Mouse (Mus musculus) lung, embryonic 14.5 days (tissue): Measurements from ENCODE around the gene Comp. TPM values are rescaled to one million over a fixed set of nuclear protein-coding genes. Genes with fewer than 3 reads are reported as not detected.

Experiments
- ATAC-seq: fragments of 200-750 bp; cut with Nextera tagmentation; 2 replicates; pipeline ENCODE4 v1.8.0; 2017; ENCODE audit warnings: mild to moderate bottlenecking, moderate TSS enrichment, moderate library complexity; ENCODE audit not compliant: insufficient read depth
- DNase-seq: peaks from one replicate; pipeline ENCODE4 v3.0.0-alpha.2; 2015
- H3K27ac ChIP-seq: fragments of 300-500 bp; sonication (generic); 2 replicates; pipeline ENCODE4 v1.5.1; 2014; ENCODE audit warnings: low read depth, mild to moderate bottlenecking, moderate library complexity
- H3K27me3 ChIP-seq: fragments of 300-500 bp; sonication (generic); 2 replicates; pipeline ENCODE4 v1.6.1; 2014; ENCODE audit warnings: low read length, control low read depth; ENCODE audit not compliant: insufficient read depth
- H3K36me3 ChIP-seq: fragments of 300-500 bp; sonication (generic); 2 replicates; pipeline ENCODE4 v1.6.1; 2014; ENCODE audit warnings: control low read depth; ENCODE audit not compliant: insufficient read depth
- H3K4me1 ChIP-seq: fragments of 300-500 bp; sonication (generic); 2 replicates; pipeline ENCODE4 v1.6.1; 2014; ENCODE audit warnings: antibody characterized with exemption, control low read depth; ENCODE audit not compliant: insufficient read depth
- H3K4me2 ChIP-seq: fragments of 300-500 bp; sonication (generic); 2 replicates; pipeline ENCODE4 v1.6.1; 2014; ENCODE audit warnings: mild to moderate bottlenecking
- H3K4me3 ChIP-seq: fragments of 300-500 bp; sonication (generic); 2 replicates; pipeline ENCODE4 v1.5.1; 2014; ENCODE audit warnings: low read depth, low read length
- H3K9ac ChIP-seq: fragments of 300-500 bp; sonication (generic); 2 replicates; pipeline ENCODE4 v1.6.1; 2014
- H3K9me3 ChIP-seq: fragments of 300-500 bp; sonication (generic); 2 replicates; pipeline ENCODE4 v1.6.1; 2016; ENCODE audit warnings: low read depth, low read length, control low read depth
- CTCF ChIP-seq: IDR thresholded peaks from 2 replicates; pipeline ENCODE4 v1.5.1; 2016; ENCODE audit warnings: antibody characterized with exemption, low read depth
- WGBS: fragments of 180-500 bp; shearing (Covaris S2); extraction: QIAGEN DNeasy Blood & Tissue Kit; methylation state at CpG from one replicate; pipeline ENCODE4 v1.1.7; 2014; 5-methylcytosine and 5-hydroxymethylcytosine counted together
- polyA plus RNA-seq: library from polyadenylated mRNA; unstranded; fragments of >200 nt; fragmentation: Nextera tagmentation; extraction: Ambion mirVana; gene quantifications from 2 replicates; pipeline ENCODE4 v1.2.1, GENCODE M21; 2014

Comp gene
- polyA plus RNA-seq, 1 experiment from 2014 or later, result 0.53 TPM

GRCm38 (mm10) chr8:70353194-70353817 lies 20.1 kb upstream of the Comp start, which contains the start of gene Upf1:
Gene Upf1, minus strand, starts transcription at chr8:70353278.
- Histone ChIP-seq H3K4me3 (peak within 1 kb of the TSS; percentile 100), H3K4me2 (peak within 1 kb of the TSS; percentile 100), H3K9ac (peak within 1 kb of the TSS; percentile 97), H3K4me1 (peaks cover 17% of the 10 kb centered on the region), H3K9me3 (no peaks in the 10 kb centered on the region), H3K27me3 (no peaks in the 10 kb centered on the region), H3K36me3 (peaks cover 20% of the 10 kb centered on the region; the same call in 1 of the 2 replicates), H3K27ac (peak within 1 kb of the TSS; percentile 84)
- ATAC-seq, result peak; percentile 87
- TF ChIP-seq CTCF, result no peak
- under 1% methylated on average over 59 of the region's 69 CpGs for WGBS
- DNase-seq, result peak; percentile 100

GRCm38 (mm10) chr8:70354004-70354403 lies 19.4 kb upstream of the Comp start:
- peak overlapping the region; percentile 100 for H3K4me2 ChIP-seq
- H3K27ac ChIP-seq, result peak overlapping the region; percentile 72
- peak; percentile 17 for DNase-seq
- H3K27me3 ChIP-seq, result no peaks in the 10 kb centered on the region
- no peaks in the 10 kb centered on the region for H3K9me3 ChIP-seq
- peak overlapping the region; percentile 100 for H3K4me3 ChIP-seq
- 52% methylated on average over 4 of the region's 4 CpGs for WGBS
- H3K9ac ChIP-seq, result peak overlapping the region; percentile 50; the same call in 1 of the 2 replicates
- peaks cover 13% of the 10 kb centered on the region; the same call in 1 of the 2 replicates for H3K36me3 ChIP-seq
- H3K4me1 ChIP-seq, result peaks cover 17% of the 10 kb centered on the region
- no peak for TF ChIP-seq CTCF
- ATAC-seq, result no peak

GRCm38 (mm10) chr8:70356111-70356510 lies 17.2 kb upstream of the Comp start:
- Histone ChIP-seq H3K4me1 (peaks cover 14% of the 10 kb centered on the region), H3K4me3 (no peak overlapping the region), H3K27ac (no peak overlapping the region), H3K9me3 (no peaks in the 10 kb centered on the region), H3K9ac (no peak overlapping the region), H3K4me2 (no peak overlapping the region), H3K27me3 (no peaks in the 10 kb centered on the region), H3K36me3 (no peaks in the 10 kb centered on the region)
- TF ChIP-seq CTCF, result no peak
- WGBS, result 84% methylated on average over 1 of the region's 1 CpGs
- DNase-seq (no peak), ATAC-seq (no peak)

- no peak overlapping the region for H3K4me2 ChIP-seq
- 17% methylated on average over 3 of the region's 3 CpGs for WGBS
- no peak for TF ChIP-seq CTCF
- H3K4me3 ChIP-seq, result no peak overlapping the region
- ATAC-seq, result no peak
- no peaks in the 10 kb centered on the region for H3K27me3 ChIP-seq
- H3K36me3 ChIP-seq, result no peaks in the 10 kb centered on the region
- no peaks in the 10 kb centered on the region for H3K9me3 ChIP-seq
- H3K9ac ChIP-seq, result no peak overlapping the region
- H3K27ac ChIP-seq, result no peak overlapping the region
- H3K4me1 ChIP-seq, result peaks cover 4% of the 10 kb centered on the region; the same call in 1 of the 2 replicates
- DNase-seq, result peak; percentile 65
Observed at GRCm38 (mm10) chr8:70359411-70359810, 13.9 kb upstream of the Comp start.

- DNase-seq, result peak; percentile 55
- TF ChIP-seq CTCF, result peak; percentile 48
- Histone ChIP-seq H3K9ac (no peak overlapping the region), H3K36me3 (no peaks in the 10 kb centered on the region), H3K4me3 (no peak overlapping the region), H3K27ac (no peak overlapping the region), H3K4me1 (peaks cover 4% of the 10 kb centered on the region; the same call in 1 of the 2 replicates), H3K4me2 (no peak overlapping the region), H3K9me3 (no peaks in the 10 kb centered on the region), H3K27me3 (no peaks in the 10 kb centered on the region)
- 47% methylated on average over 4 of the region's 4 CpGs for WGBS
- ATAC-seq, result no peak
Observed at GRCm38 (mm10) chr8:70360769-70361168, 12.6 kb upstream of the Comp start.

- no peaks in the 10 kb centered on the region for H3K27me3 ChIP-seq
- no peaks in the 10 kb centered on the region for H3K9me3 ChIP-seq
- DNase-seq (no peak), ATAC-seq (no peak)
- WGBS, result 69% methylated on average over 10 of the region's 10 CpGs
- no peak overlapping the region for H3K27ac ChIP-seq
- H3K36me3 ChIP-seq, result no peaks in the 10 kb centered on the region
- TF ChIP-seq CTCF, result no peak
- no peak overlapping the region; the same call in 1 of the 2 replicates for H3K9ac ChIP-seq
- H3K4me3 ChIP-seq, result no peak overlapping the region
- H3K4me2 ChIP-seq, result no peak overlapping the region
- H3K4me1 ChIP-seq, result peaks cover 4% of the 10 kb centered on the region; the same call in 1 of the 2 replicates
Observed at GRCm38 (mm10) chr8:70361484-70362032, 11.8 kb upstream of the Comp start.

GRCm38 (mm10) chr8:70364066-70364465 lies 9.3 kb upstream of the Comp start:
- no peak overlapping the region for H3K4me2 ChIP-seq
- no peak overlapping the region for H3K4me3 ChIP-seq
- no peak for ATAC-seq
- H3K9me3 ChIP-seq, result no peaks in the 10 kb centered on the region
- WGBS, result 30% methylated on average over 5 of the region's 5 CpGs
- H3K36me3 ChIP-seq, result no peaks in the 10 kb centered on the region
- H3K27ac ChIP-seq, result no peak overlapping the region
- DNase-seq, result peak; percentile 47
- no peak overlapping the region for H3K9ac ChIP-seq
- H3K4me1 ChIP-seq, result peaks cover 4% of the 10 kb centered on the region; the same call in 1 of the 2 replicates
- TF ChIP-seq CTCF, result no peak
- no peaks in the 10 kb centered on the region for H3K27me3 ChIP-seq
